Mouse (Mus musculus): ENCODE data around the gene Nol4l. TPM values are rescaled to one million over a fixed set of nuclear protein-coding genes. Genes with fewer than 3 reads are reported as not detected.
A peak's percentile ranks its signal among the peaks of the same experiment; 100 is the strongest.

The Nol4l gene
- 41.9 and 43.9 TPM in 2 replicates for polyA plus RNA-seq (2015; fragmentation: Nextera tagmentation; extraction: Ambion mirVana)

DNA sequence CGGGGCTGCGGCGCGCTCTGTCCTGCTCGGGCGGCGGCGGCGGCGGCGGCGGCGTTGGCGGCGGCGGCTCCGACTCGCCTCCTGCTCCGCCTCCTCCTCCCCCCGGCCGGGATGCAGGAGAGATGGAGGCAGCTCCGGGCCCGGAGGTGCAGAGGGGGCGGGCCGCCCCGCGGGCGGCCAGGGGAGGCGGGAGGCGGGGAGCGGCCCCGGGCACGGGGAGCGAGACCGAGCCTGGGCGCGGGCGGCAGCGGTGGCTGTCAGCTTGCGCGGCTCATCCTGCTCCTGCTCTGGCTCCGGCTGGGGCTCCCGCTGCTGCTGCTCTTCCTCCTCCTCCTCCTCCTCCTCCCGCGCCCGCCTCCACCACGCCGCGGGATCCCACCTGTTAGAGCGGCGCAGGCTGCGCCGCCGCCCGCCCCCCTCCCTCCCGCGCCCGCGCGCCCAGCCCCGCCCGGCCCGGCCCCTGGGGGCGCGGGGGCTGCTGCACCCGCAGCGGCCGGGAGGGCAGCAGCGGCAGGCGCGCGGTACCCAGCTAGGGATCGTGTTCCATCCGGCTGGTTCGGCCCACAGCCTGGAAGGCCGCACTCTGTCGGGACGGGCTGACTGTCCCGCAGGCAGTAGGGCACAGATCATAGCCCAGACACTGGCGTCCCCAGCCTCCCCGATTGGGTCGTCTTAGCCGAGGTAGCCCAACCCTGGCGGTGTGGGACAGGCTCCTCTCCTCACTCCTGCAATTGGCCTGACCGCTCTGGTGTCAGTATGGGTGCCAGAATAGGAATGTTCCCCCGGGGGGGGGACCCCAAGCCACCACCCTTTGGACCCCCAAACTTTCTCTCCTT, at the start of gene Nol4l:
TSS of gene Nol4l (minus strand) at position 41 of the 836 bp plus-strand sequence.
- peak; percentile 25 for ATAC-seq
- under 1% methylated on average over 55 of the region's 86 CpGs for WGBS
- Histone ChIP-seq H3K4me3 (replicated peaks) (peak within 1 kb of the TSS; percentile 83), H3K4me1 (replicated peaks) (peaks cover 41% of the 10 kb centered on the region), H3K4me2 (replicated peaks) (peak within 1 kb of the TSS; percentile 91), H3K9ac (replicated peaks) (peak within 1 kb of the TSS; percentile 93), H3K27me3 (peaks cover 13% of the 10 kb centered on the region), H3K36me3 (no peaks in the 10 kb centered on the region), H3K27ac (peak within 1 kb of the TSS; percentile 96), H3K9me3 (no peaks in the 10 kb centered on the region)

- Histone ChIP-seq H3K4me1 (replicated peaks) (peaks cover 4% of the 10 kb centered on the region; the same call in 1 of the 2 replicates), H3K9me3 (no peaks in the 10 kb centered on the region), H3K27me3 (no peaks in the 10 kb centered on the region), H3K27ac (no peak overlapping the region), H3K9ac (replicated peaks) (no peak overlapping the region), H3K4me2 (replicated peaks) (no peak overlapping the region), H3K4me3 (replicated peaks) (no peak overlapping the region), H3K36me3 (no peaks in the 10 kb centered on the region)
- no peak for ATAC-seq
- WGBS = 50% methylated on average over 4 of the region's 4 CpGs
These were observed 47.4 kb upstream of the Nol4l start for GRCm38 (mm10) chr2:153577122-153577521.

GRCm38 (mm10) chr2:153576150-153576549, 46.4 kb upstream of the Nol4l start:
- 85% methylated on average over 3 of the region's 3 CpGs for WGBS
- ATAC-seq = no peak
- Histone ChIP-seq H3K4me3 (replicated peaks) (no peak overlapping the region), H3K27me3 (no peaks in the 10 kb centered on the region), H3K4me2 (replicated peaks) (no peak overlapping the region), H3K9ac (replicated peaks) (no peak overlapping the region), H3K27ac (no peak overlapping the region), H3K4me1 (replicated peaks) (peaks cover 4% of the 10 kb centered on the region; the same call in 1 of the 2 replicates), H3K9me3 (no peaks in the 10 kb centered on the region), H3K36me3 (no peaks in the 10 kb centered on the region)

DNA sequence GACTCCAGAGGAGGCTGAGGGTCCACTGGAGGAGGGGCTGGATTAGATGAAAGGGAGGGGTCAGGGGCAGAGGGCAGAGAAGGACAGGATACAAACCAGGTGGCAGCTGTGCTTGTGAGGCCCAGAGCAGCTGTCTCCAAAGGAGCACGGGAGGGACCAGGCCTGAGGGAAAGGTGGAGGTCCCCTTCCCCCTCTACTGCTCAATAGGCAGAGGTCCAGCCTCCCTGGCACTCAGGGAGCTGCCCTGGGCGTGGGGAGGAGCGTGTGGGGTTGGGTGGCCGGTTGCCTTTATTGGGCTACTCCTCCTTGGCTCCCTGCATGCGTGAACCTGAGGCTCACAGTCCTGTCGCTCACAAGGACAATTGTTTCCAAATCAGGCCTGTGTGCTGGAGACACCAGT, 45.8 kb upstream of the Nol4l start:
- Histone ChIP-seq H3K27ac (no peak overlapping the region), H3K4me2 (replicated peaks) (no peak overlapping the region), H3K36me3 (no peaks in the 10 kb centered on the region), H3K9me3 (no peaks in the 10 kb centered on the region), H3K27me3 (no peaks in the 10 kb centered on the region), H3K4me1 (replicated peaks) (peaks cover 4% of the 10 kb centered on the region; the same call in 1 of the 2 replicates), H3K4me3 (replicated peaks) (no peak overlapping the region), H3K9ac (replicated peaks) (no peak overlapping the region; the same call in 1 of the 2 replicates)
- 54% methylated on average over 6 of the region's 6 CpGs for WGBS
- no peak for ATAC-seq

DNA sequence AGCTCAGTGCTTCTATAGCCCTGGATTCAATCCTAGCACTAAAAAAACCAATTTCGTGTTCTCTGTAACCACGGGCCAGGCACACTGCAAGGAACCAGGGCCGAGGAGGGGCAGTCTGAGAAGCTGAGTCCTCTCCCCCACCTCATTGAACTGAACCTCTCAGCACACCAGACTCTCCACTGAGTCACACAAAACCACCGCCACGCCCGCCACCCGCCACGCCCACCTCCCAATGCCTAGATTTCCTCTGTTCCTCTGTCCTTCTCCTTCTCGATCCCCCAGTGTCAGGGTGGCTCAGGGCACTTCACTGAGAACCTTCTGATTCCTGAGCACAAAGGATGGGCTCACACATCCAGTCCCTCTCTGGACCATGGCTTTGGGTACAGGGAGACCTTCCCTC, 43.3 kb upstream of the Nol4l start:
- Histone ChIP-seq H3K27ac (no peak overlapping the region), H3K36me3 (no peaks in the 10 kb centered on the region), H3K27me3 (no peaks in the 10 kb centered on the region), H3K4me1 (replicated peaks) (peaks cover 4% of the 10 kb centered on the region; the same call in 1 of the 2 replicates), H3K4me2 (replicated peaks) (no peak overlapping the region), H3K9ac (replicated peaks) (no peak overlapping the region), H3K4me3 (replicated peaks) (no peak overlapping the region), H3K9me3 (no peaks in the 10 kb centered on the region)
- 87% methylated on average over 9 of the region's 9 CpGs for WGBS
- ATAC-seq = no peak

- no peaks in the 10 kb centered on the region for H3K27me3 ChIP-seq
- no peaks in the 10 kb centered on the region for H3K36me3 ChIP-seq
- no peak overlapping the region for H3K4me3 ChIP-seq (replicated peaks)
- H3K9me3 ChIP-seq = no peaks in the 10 kb centered on the region
- no peak overlapping the region for H3K9ac ChIP-seq (replicated peaks)
- no peak overlapping the region for H3K4me2 ChIP-seq (replicated peaks)
- no peak overlapping the region for H3K27ac ChIP-seq
- WGBS = 94% methylated on average over 6 of the region's 6 CpGs
- H3K4me1 ChIP-seq (replicated peaks) = no peaks in the 10 kb centered on the region
- ATAC-seq = no peak
These were observed 38.8 kb upstream of the Nol4l start for GRCm38 (mm10) chr2:153568541-153568940.

- Histone ChIP-seq H3K27me3 (no peaks in the 10 kb centered on the region), H3K9me3 (no peaks in the 10 kb centered on the region), H3K27ac (no peak overlapping the region), H3K9ac (replicated peaks) (no peak overlapping the region), H3K4me2 (replicated peaks) (no peak overlapping the region), H3K4me1 (replicated peaks) (no peaks in the 10 kb centered on the region), H3K4me3 (replicated peaks) (no peak overlapping the region), H3K36me3 (no peaks in the 10 kb centered on the region)
- WGBS = 83% methylated on average over 4 of the region's 4 CpGs
- ATAC-seq = no peak
These were observed 38.2 kb upstream of the Nol4l start for GRCm38 (mm10) chr2:153568013-153568412.

GRCm38 (mm10) chr2:153564343-153564742, 34.6 kb upstream of the Nol4l start:
- Histone ChIP-seq H3K9me3 (no peaks in the 10 kb centered on the region), H3K27me3 (no peaks in the 10 kb centered on the region), H3K36me3 (no peaks in the 10 kb centered on the region), H3K4me3 (replicated peaks) (no peak overlapping the region), H3K9ac (replicated peaks) (no peak overlapping the region), H3K4me2 (replicated peaks) (no peak overlapping the region), H3K27ac (no peak overlapping the region), H3K4me1 (replicated peaks) (peaks cover 29% of the 10 kb centered on the region)
- no peak for ATAC-seq
- 90% methylated on average over 3 of the region's 3 CpGs for WGBS

DNA sequence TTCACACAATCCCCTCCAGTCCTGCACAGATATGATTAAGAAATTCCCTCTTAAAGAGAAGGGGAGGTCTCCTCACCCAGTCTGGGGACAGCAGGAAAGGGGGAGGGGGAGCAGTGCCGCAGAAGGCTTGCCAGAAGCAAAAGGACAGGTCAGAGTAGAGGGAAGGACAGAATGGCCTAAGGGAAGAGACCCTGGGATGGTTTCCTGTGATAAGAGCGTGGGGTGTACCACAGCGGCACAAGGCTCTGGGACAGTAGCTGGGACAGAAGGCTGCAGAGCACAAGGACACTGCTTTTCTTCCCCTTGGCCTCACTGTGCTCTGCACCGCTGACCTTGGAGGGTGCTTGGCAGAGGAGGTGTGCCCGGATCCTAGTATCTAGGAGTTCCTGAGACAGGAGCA, 31.8 kb upstream of the Nol4l start:
- peak; percentile 1; the same call in 1 of the 2 replicates for ATAC-seq
- Histone ChIP-seq H3K4me1 (replicated peaks) (peaks cover 30% of the 10 kb centered on the region), H3K9ac (replicated peaks) (peak overlapping the region; percentile 39), H3K4me3 (replicated peaks) (no peak overlapping the region), H3K9me3 (no peaks in the 10 kb centered on the region), H3K4me2 (replicated peaks) (peak overlapping the region; percentile 52), H3K36me3 (no peaks in the 10 kb centered on the region), H3K27ac (peak overlapping the region; percentile 75), H3K27me3 (0 out of 2 replicates have a peak, but pooled peaks cover 2% of the 10 kb centered on the region)
- WGBS = 40% methylated on average over 5 of the region's 5 CpGs

- peak; percentile 88 for ATAC-seq
- Histone ChIP-seq H3K27me3 (0 out of 2 replicates have a peak, but pooled peaks cover 2% of the 10 kb centered on the region), H3K9me3 (no peaks in the 10 kb centered on the region), H3K4me2 (replicated peaks) (peak overlapping the region; percentile 52), H3K36me3 (no peaks in the 10 kb centered on the region), H3K9ac (replicated peaks) (peak overlapping the region; percentile 56), H3K4me3 (replicated peaks) (peak overlapping the region; percentile 21), H3K4me1 (replicated peaks) (peaks cover 30% of the 10 kb centered on the region), H3K27ac (peak overlapping the region; percentile 75)
- WGBS = 9% methylated on average over 21 of the region's 21 CpGs
These were observed 31.1 kb upstream of the Nol4l start for GRCm38 (mm10) chr2:153560664-153561541.

- H3K27me3 ChIP-seq = 0 out of 2 replicates have a peak, but pooled peaks cover 2% of the 10 kb centered on the region
- no peak overlapping the region for H3K27ac ChIP-seq
- 59% methylated on average over 8 of the region's 8 CpGs for WGBS
- ATAC-seq = no peak
- no peak overlapping the region for H3K4me2 ChIP-seq (replicated peaks)
- no peak overlapping the region for H3K4me3 ChIP-seq (replicated peaks)
- no peak overlapping the region for H3K9ac ChIP-seq (replicated peaks)
- no peaks in the 10 kb centered on the region for H3K36me3 ChIP-seq
- H3K9me3 ChIP-seq = no peaks in the 10 kb centered on the region
- peaks cover 30% of the 10 kb centered on the region for H3K4me1 ChIP-seq (replicated peaks)
These were observed 29.9 kb upstream of the Nol4l start for GRCm38 (mm10) chr2:153559613-153560152.
